In the genomic region with DNA sequence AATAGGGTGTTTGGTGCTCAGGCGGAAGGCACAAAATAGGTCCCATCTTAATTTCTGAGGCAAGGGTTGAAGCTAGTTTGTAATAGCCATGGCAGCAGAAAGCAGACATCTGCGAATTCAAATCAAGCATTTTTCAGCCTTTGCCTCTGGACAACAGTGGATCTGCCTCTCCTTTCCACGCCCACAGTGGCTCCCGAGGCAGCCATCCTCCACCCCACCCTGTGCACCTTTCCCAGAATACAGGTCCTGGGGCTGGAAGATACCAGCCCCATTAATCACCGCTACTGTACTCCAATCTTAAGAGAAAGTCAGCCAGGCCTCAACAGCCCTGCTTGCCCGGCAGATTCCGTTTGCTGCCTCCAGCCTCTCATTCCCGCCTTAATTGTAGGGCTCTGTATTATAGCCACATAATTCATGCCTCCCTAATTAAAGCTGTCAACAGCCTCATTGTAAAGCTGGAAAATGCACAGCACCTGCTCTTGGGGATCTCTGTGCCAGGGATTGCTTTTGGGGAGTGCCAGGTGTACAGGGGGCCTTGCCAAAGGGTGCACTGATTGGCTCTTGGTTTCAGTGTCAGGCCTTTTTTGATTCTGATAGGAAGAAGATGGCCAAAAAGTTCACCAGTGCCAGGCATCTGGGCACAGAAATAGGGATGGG, we compare ENCODE assay signal across 8 mouse cellular contexts. TPM values are rescaled to one million over a fixed set of nuclear protein-coding genes. Genes with fewer than 3 reads are reported as not detected.
DNase-seq lines count a peak whose midpoint lies in the region; ATAC-seq and TF ChIP-seq lines count a peak whose summit lies in the region.

No protein-coding gene starts in this region.

- H3K4me2 ChIP-seq in hindbrain, postnatal 0 days (ENCODE audit: low read depth, low read length), result peak overlapping the region; percentile 99
- peak overlapping the region; percentile 98 for H3K4me2 ChIP-seq in neural tube, embryonic 13.5 days

- 36% methylated on average over 8 of the region's 8 CpGs for WGBS in hindbrain, postnatal 0 days
- 26% methylated on average over 8 of the region's 8 CpGs for WGBS in neural tube, embryonic 13.5 days

- H3K4me1 ChIP-seq in hindbrain, postnatal 0 days (ENCODE audit: insufficient read depth, low read length), result peaks cover 24% of the 10 kb centered on the region
- peaks cover 47% of the 10 kb centered on the region for H3K4me1 ChIP-seq in neural tube, embryonic 13.5 days (replicated peaks)

- H3K27ac ChIP-seq in layer of hippocampus, adult 2 months, result peak overlapping the region; percentile 100
- H3K27ac ChIP-seq in hindbrain, postnatal 0 days, result peak overlapping the region; percentile 100
- H3K27ac ChIP-seq in neural tube, embryonic 13.5 days (replicated peaks), result peak overlapping the region; percentile 99

- DNase-seq in layer of hippocampus, adult 2 months (ENCODE audit: low spot score in 2 of 2), result no peak
- DNase-seq in layer of hippocampus, adult 9-11 months, result no peak
- DNase-seq in cerebellum, postnatal 14 days, result peak; percentile 33 to 42
- peak; percentile 34 for DNase-seq in hindbrain, postnatal 0 days (ENCODE audit: low spot score)
- DNase-seq in lung, adult 18-20 months, result no peak
- DNase-seq in adrenal gland, postnatal 10 days, result no peak
- no peak for DNase-seq in ovary, postnatal 36 days (ENCODE audit: low spot score)

- no peak for ATAC-seq in hindbrain, postnatal 0 days
- ATAC-seq in neural tube, embryonic 13.5 days (ENCODE audit: low read depth), result peak; percentile 5; the same call in 1 of the 2 replicates

- H3K36me3 ChIP-seq in hindbrain, postnatal 0 days (ENCODE audit: insufficient read depth, low read length), result peaks cover 8% of the 10 kb centered on the region; the same call in 1 of the 2 replicates
- peaks cover 33% of the 10 kb centered on the region for H3K36me3 ChIP-seq in neural tube, embryonic 13.5 days

- H3K4me3 ChIP-seq in layer of hippocampus, adult 2 months, result no peak overlapping the region
- peak overlapping the region; percentile 72; the same call in 1 of the 2 replicates for H3K4me3 ChIP-seq in hindbrain, postnatal 0 days (ENCODE audit: low read length)
- no peak overlapping the region for H3K4me3 ChIP-seq in neural tube, embryonic 13.5 days

- peak overlapping the region; percentile 94; the same call in 1 of the 2 replicates for H3K9ac ChIP-seq in hindbrain, postnatal 0 days (replicated peaks; ENCODE audit: low read length)
- H3K9ac ChIP-seq in neural tube, embryonic 13.5 days, result peak overlapping the region; percentile 96

- no peaks in the 10 kb centered on the region for H3K27me3 ChIP-seq in hindbrain, postnatal 0 days (ENCODE audit: insufficient read depth, low read length)
- H3K27me3 ChIP-seq in neural tube, embryonic 13.5 days, result no peaks in the 10 kb centered on the region

- no peaks in the 10 kb centered on the region for H3K9me3 ChIP-seq in hindbrain, postnatal 0 days (ENCODE audit: low read length)
- H3K9me3 ChIP-seq in neural tube, embryonic 13.5 days, result no peaks in the 10 kb centered on the region

- no peak for TF ChIP-seq CTCF in layer of hippocampus, adult 2 months (conservative IDR thresholded peaks at IDR 0.05)
- TF ChIP-seq CTCF in hindbrain, postnatal 0 days (IDR thresholded peaks at IDR 0.05; ENCODE audit: low read depth), result no peak

RNA-seq across cellular contexts. Expression of a gene that starts 0.8 kb away (rescaled TPM):
- total RNA-seq in layer of hippocampus, adult 2 months (2021), result 100 to 1,000 TPM; 123 to 125 TPM
- 195 and 225 TPM in 2 replicates for total RNA-seq in hindbrain, postnatal 0 days (2014; rRNA removed)
- polyA plus RNA-seq in hindbrain, postnatal 0 days (2015; fragmentation: Nextera tagmentation; extraction: Ambion mirVana), result 1,094 and 1,203 TPM in 2 replicates
- 1,338 and 1,455 TPM in 2 replicates for polyA plus RNA-seq in neural tube, embryonic 13.5 days (2015; fragmentation: Nextera tagmentation; extraction: Ambion mirVana)
- 100 to 1,000 TPM; 273 to 322 TPM for total RNA-seq in adrenal gland, postnatal 10 days (2021)

RNA-seq across cellular contexts. Expression of a gene that starts 31.5 kb away (rescaled TPM):
- 10 to 100 TPM; 61.7 to 62.9 TPM for total RNA-seq in layer of hippocampus, adult 2 months (2021)
- 43.1 and 49.5 TPM in 2 replicates for total RNA-seq in hindbrain, postnatal 0 days (2014; rRNA removed)
- polyA plus RNA-seq in hindbrain, postnatal 0 days (2015; fragmentation: Nextera tagmentation; extraction: Ambion mirVana), result 41.5 and 41.8 TPM in 2 replicates
- 41.0 and 44.3 TPM in 2 replicates for polyA plus RNA-seq in neural tube, embryonic 13.5 days (2015; fragmentation: Nextera tagmentation; extraction: Ambion mirVana)
- total RNA-seq in adrenal gland, postnatal 10 days (2021), result 10 to 100 TPM; 30.7 to 35.8 TPM

RNA-seq across cellular contexts. Expression of a gene that starts 49.4 kb away (rescaled TPM):
- not detected for total RNA-seq in layer of hippocampus, adult 2 months (2021)
- not detected in 2 replicates for total RNA-seq in hindbrain, postnatal 0 days (2014; rRNA removed)
- 0.05 TPM in 1 of 2 replicates, not detected in the other for polyA plus RNA-seq in hindbrain, postnatal 0 days (2015; fragmentation: Nextera tagmentation; extraction: Ambion mirVana)
- 0.17 and 0.32 TPM in 2 replicates for polyA plus RNA-seq in neural tube, embryonic 13.5 days (2015; fragmentation: Nextera tagmentation; extraction: Ambion mirVana)
- under 1 TPM; 0.18 to 0.36 TPM for total RNA-seq in adrenal gland, postnatal 10 days (2021)

Comparison
In these comparisons a context has a peak if more than half of its experiments do, and no peak if none do; other contexts are left out.
1. DNase-seq: peak in cerebellum, postnatal 14 days (2 of 2) and hindbrain, postnatal 0 days (single experiment); none in layer of hippocampus, adult 2 months (0 of 2), layer of hippocampus, adult 9-11 months (single experiment), lung, adult 18-20 months (0 of 2), adrenal gland, postnatal 10 days (single experiment) and ovary, postnatal 36 days (single experiment).
2. Peak in every context shown above with its lines, with median percentiles within 50 percentile points of each other: H3K27ac ChIP-seq.